Mouse (Mus musculus): ENCODE results near the gene Ciao2a.

- TF ChIP-seq USF1 (IDR thresholded peaks at IDR 0.05; ENCODE audit: low read depth) (no peak), POLR2A (IDR thresholded peaks at IDR 0.05; ENCODE audit: insufficient read length, low read depth) (no peak)
These were observed 6.3 kb upstream of the Ciao2a start for GRCm38 (mm10) chr9:66120106-66120505.

Data from myocyte (in vitro differentiated cells).